Mouse (Mus musculus): ENCODE data around the gene Krtap5-5.

DNA sequence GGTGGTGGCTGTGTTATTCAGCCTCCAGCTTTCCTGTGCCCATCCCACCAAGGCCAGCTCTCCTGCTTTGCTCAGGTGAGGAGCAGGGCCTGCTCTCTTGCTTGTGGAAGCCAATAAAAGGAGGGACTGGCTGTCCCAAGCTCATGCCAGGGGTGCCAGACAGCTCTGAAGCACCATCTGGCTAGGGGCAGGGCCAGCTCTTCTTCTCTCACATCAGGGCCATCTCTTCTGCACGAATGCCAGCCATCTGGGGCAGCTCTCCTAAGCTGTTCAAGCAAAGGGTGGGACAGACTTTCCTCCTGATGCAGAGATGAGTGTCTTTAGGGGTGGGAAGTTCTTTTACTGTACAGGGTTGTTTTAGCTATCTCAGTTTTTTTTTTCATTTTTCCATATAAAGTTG is 48.8 kb downstream of the Krtap5-5 start:
- no peak for TF ChIP-seq POLR2A (IDR thresholded peaks at IDR 0.05; ENCODE audit: control insufficient read depth, extremely low read depth, insufficient read depth, low read length, poor library complexity)
- TF ChIP-seq CTCF (IDR thresholded peaks at IDR 0.05; ENCODE audit: borderline replicate concordance, control insufficient read depth, extremely low read depth, insufficient read depth, low read length, poor library complexity) = no peak
